Mouse (Mus musculus): Measurements from ENCODE around the gene Fgl2. TPM values are rescaled to one million over a fixed set of nuclear protein-coding genes. Genes with fewer than 3 reads are reported as not detected.

The Fgl2 gene
- polyA plus RNA-seq, 1 experiment: 0.25 TPM

GRCm38 (mm10) chr5:21414116-21414820 lies 41.8 kb downstream of the Fgl2 start:
- H3K27me3 ChIP-seq (ENCODE audit: control insufficient read depth, insufficient read depth, insufficient read length): no peaks in the 10 kb centered on the region
- no peaks in the 10 kb centered on the region for H3K79me2 ChIP-seq (ENCODE audit: control insufficient read depth, insufficient read depth)
- H3K79me3 ChIP-seq (ENCODE audit: low read depth): no peaks in the 10 kb centered on the region
- TF ChIP-seq FOSL1 (IDR thresholded peaks at IDR 0.05; ENCODE audit: insufficient read depth, low read length, poor library complexity, severe bottlenecking) (no peak), MYOG (IDR thresholded peaks at IDR 0.05; ENCODE audit: control insufficient read depth, extremely low read depth, insufficient read length) (no peak), CEBPB (IDR thresholded peaks at IDR 0.05; ENCODE audit: low read depth) (no peak), CTCF (IDR thresholded peaks at IDR 0.05; ENCODE audit: control insufficient read depth, insufficient read depth, insufficient read length) (no peak), MAX (IDR thresholded peaks at IDR 0.05) (no peak), USF1 (IDR thresholded peaks at IDR 0.05; ENCODE audit: low read depth) (no peak)
- no peak overlapping the region for H3K4me3 ChIP-seq (ENCODE audit: insufficient read depth, poor library complexity, severe bottlenecking)
- no peak overlapping the region for H3ac ChIP-seq (ENCODE audit: control insufficient read depth, insufficient read length, low read depth)
- H3K36me3 ChIP-seq (ENCODE audit: control insufficient read depth, insufficient read depth): no peaks in the 10 kb centered on the region

- Histone ChIP-seq H3K79me2 (ENCODE audit: control insufficient read depth, insufficient read depth) (no peaks in the 10 kb centered on the region), H3K27me3 (ENCODE audit: control insufficient read depth, insufficient read depth, insufficient read length) (no peaks in the 10 kb centered on the region), H3K36me3 (ENCODE audit: control insufficient read depth, insufficient read depth) (no peaks in the 10 kb centered on the region), H3K79me3 (ENCODE audit: low read depth) (no peaks in the 10 kb centered on the region), H3K4me3 (ENCODE audit: insufficient read depth, poor library complexity, severe bottlenecking) (no peak overlapping the region), H3ac (ENCODE audit: control insufficient read depth, insufficient read length, low read depth) (no peak overlapping the region)
- TF ChIP-seq CTCF (IDR thresholded peaks at IDR 0.05; ENCODE audit: control insufficient read depth, insufficient read depth, insufficient read length): no peak
- no peak for TF ChIP-seq MAX (IDR thresholded peaks at IDR 0.05)
- TF ChIP-seq MYOG (IDR thresholded peaks at IDR 0.05; ENCODE audit: control insufficient read depth, extremely low read depth, insufficient read length): no peak
- no peak for TF ChIP-seq FOSL1 (IDR thresholded peaks at IDR 0.05; ENCODE audit: insufficient read depth, low read length, poor library complexity, severe bottlenecking)
- no peak for TF ChIP-seq MYOD1 (IDR thresholded peaks at IDR 0.05; ENCODE audit: control insufficient read depth, insufficient read length, low read depth)
- no peak for TF ChIP-seq USF1 (IDR thresholded peaks at IDR 0.05; ENCODE audit: low read depth)
- no peak for TF ChIP-seq CEBPB (IDR thresholded peaks at IDR 0.05; ENCODE audit: low read depth)
Measured at GRCm38 (mm10) chr5:21418613-21419012, 46.2 kb downstream of the Fgl2 start.

- Histone ChIP-seq H3K4me3 (ENCODE audit: insufficient read depth, poor library complexity, severe bottlenecking) (no peak overlapping the region), H3K79me3 (ENCODE audit: low read depth) (no peaks in the 10 kb centered on the region), H3K36me3 (ENCODE audit: control insufficient read depth, insufficient read depth) (no peaks in the 10 kb centered on the region), H3ac (ENCODE audit: control insufficient read depth, insufficient read length, low read depth) (no peak overlapping the region), H3K27me3 (ENCODE audit: control insufficient read depth, insufficient read depth, insufficient read length) (no peaks in the 10 kb centered on the region), H3K79me2 (ENCODE audit: control insufficient read depth, insufficient read depth) (peaks cover 3% of the 10 kb centered on the region)
- TF ChIP-seq MYOD1 (IDR thresholded peaks at IDR 0.05; ENCODE audit: control insufficient read depth, insufficient read length, low read depth) (no peak), MYOG (IDR thresholded peaks at IDR 0.05; ENCODE audit: control insufficient read depth, extremely low read depth, insufficient read length) (no peak), USF1 (IDR thresholded peaks at IDR 0.05; ENCODE audit: low read depth) (no peak), CEBPB (IDR thresholded peaks at IDR 0.05; ENCODE audit: low read depth) (no peak), MAX (IDR thresholded peaks at IDR 0.05) (no peak), CTCF (IDR thresholded peaks at IDR 0.05; ENCODE audit: control insufficient read depth, insufficient read depth, insufficient read length) (no peak), FOSL1 (IDR thresholded peaks at IDR 0.05; ENCODE audit: insufficient read depth, low read length, poor library complexity, severe bottlenecking) (no peak)
Measured at GRCm38 (mm10) chr5:21420609-21421008, 48.2 kb downstream of the Fgl2 start.

GRCm38 (mm10) chr5:21424614-21425602 lies 52.5 kb downstream of the Fgl2 start, which contains the start of the genes Ccdc146 and Fam185a:
TSS of gene Ccdc146 (minus strand) at chr5:21424677.
TSS of gene Fam185a (plus strand) at chr5:21424958.
- peak within 1 kb of the TSS; percentile 83 for H3K4me3 ChIP-seq (ENCODE audit: insufficient read depth, poor library complexity, severe bottlenecking)
- TF ChIP-seq CEBPB (IDR thresholded peaks at IDR 0.05; ENCODE audit: low read depth) (no peak), CTCF (IDR thresholded peaks at IDR 0.05; ENCODE audit: control insufficient read depth, insufficient read depth, insufficient read length) (no peak), MAX (IDR thresholded peaks at IDR 0.05) (peak; percentile 83), MYOG (IDR thresholded peaks at IDR 0.05; ENCODE audit: control insufficient read depth, extremely low read depth, insufficient read length) (no peak)
- H3K79me3 ChIP-seq (ENCODE audit: low read depth): peaks cover 6% of the 10 kb centered on the region
- H3K36me3 ChIP-seq (ENCODE audit: control insufficient read depth, insufficient read depth): no peaks in the 10 kb centered on the region
- H3K79me2 ChIP-seq (ENCODE audit: control insufficient read depth, insufficient read depth): peaks cover 23% of the 10 kb centered on the region
- no peaks in the 10 kb centered on the region for H3K27me3 ChIP-seq (ENCODE audit: control insufficient read depth, insufficient read depth, insufficient read length)
- peak within 1 kb of the TSS; percentile 71 for H3ac ChIP-seq (ENCODE audit: control insufficient read depth, insufficient read length, low read depth)

- no peak overlapping the region for H3K4me3 ChIP-seq (ENCODE audit: insufficient read depth, poor library complexity, severe bottlenecking)
- H3K27me3 ChIP-seq (ENCODE audit: control insufficient read depth, insufficient read depth, insufficient read length): no peaks in the 10 kb centered on the region
- TF ChIP-seq FOSL1 (IDR thresholded peaks at IDR 0.05; ENCODE audit: insufficient read depth, low read length, poor library complexity, severe bottlenecking) (no peak), MAX (IDR thresholded peaks at IDR 0.05) (no peak), CTCF (IDR thresholded peaks at IDR 0.05; ENCODE audit: control insufficient read depth, insufficient read depth, insufficient read length) (no peak), USF1 (IDR thresholded peaks at IDR 0.05; ENCODE audit: low read depth) (no peak), MYOG (IDR thresholded peaks at IDR 0.05; ENCODE audit: control insufficient read depth, extremely low read depth, insufficient read length) (no peak), CEBPB (IDR thresholded peaks at IDR 0.05; ENCODE audit: low read depth) (no peak), MYOD1 (IDR thresholded peaks at IDR 0.05; ENCODE audit: control insufficient read depth, insufficient read length, low read depth) (no peak)
- H3K79me2 ChIP-seq (ENCODE audit: control insufficient read depth, insufficient read depth): peaks cover 23% of the 10 kb centered on the region
- no peak overlapping the region for H3ac ChIP-seq (ENCODE audit: control insufficient read depth, insufficient read length, low read depth)
- peaks cover 6% of the 10 kb centered on the region for H3K36me3 ChIP-seq (ENCODE audit: control insufficient read depth, insufficient read depth)
- peaks cover 6% of the 10 kb centered on the region for H3K79me3 ChIP-seq (ENCODE audit: low read depth)
Measured at GRCm38 (mm10) chr5:21426666-21427065, 54.2 kb downstream of the Fgl2 start.

Other genes with a start within 250 kb of the Fgl2 start
- gene Gsap, start 186.4 kb upstream of the Fgl2 start, polyA plus RNA-seq (2012; fragmentation: generic; extraction: Trizol): 4.5 TPM
- not detected for gene Ccdc146, start 52.0 kb downstream of the Fgl2 start, polyA plus RNA-seq (2012; fragmentation: generic; extraction: Trizol)
- gene Fam185a, start 52.3 kb downstream of the Fgl2 start, polyA plus RNA-seq (2012; fragmentation: generic; extraction: Trizol): 2.8 TPM
- 22.7 TPM for gene Lrrc17, start 170.9 kb downstream of the Fgl2 start, polyA plus RNA-seq (2012; fragmentation: generic; extraction: Trizol)